Mouse (Mus musculus) neural tube, embryonic 15.5 days (tissue): ENCODE results near the gene Gpr39. TPM values are rescaled to one million over a fixed set of nuclear protein-coding genes. Genes with fewer than 3 reads are reported as not detected.

Source experiments
- ATAC-seq: fragments of 200-750 bp; cut with Nextera tagmentation; 2 replicates; pipeline ENCODE4 v1.8.0; 2017; ENCODE audit warnings: mild to moderate bottlenecking, moderate TSS enrichment, moderate library complexity; ENCODE audit not compliant: low FRiP score
- H3K27ac ChIP-seq: fragments of 300-500 bp; sonication (generic); replicated peaks from 2 replicates; pipeline ENCODE4 v1.5.1; 2015; ENCODE audit warnings: mild to moderate bottlenecking, inconsistent platforms
- H3K27me3 ChIP-seq: fragments of 300-500 bp; sonication (generic); replicated peaks from 2 replicates; pipeline ENCODE4 v1.6.1; 2015; ENCODE audit warnings: inconsistent platforms
- H3K36me3 ChIP-seq: fragments of 300-500 bp; sonication (generic); 2 replicates; pipeline ENCODE4 v1.6.1; 2015; ENCODE audit warnings: inconsistent platforms
- H3K4me1 ChIP-seq: fragments of 300-500 bp; sonication (generic); 2 replicates; pipeline ENCODE4 v1.6.1; 2015; ENCODE audit warnings: inconsistent platforms
- H3K4me2 ChIP-seq: fragments of 300-500 bp; sonication (generic); 2 replicates; pipeline ENCODE4 v1.6.1; 2015; ENCODE audit warnings: inconsistent platforms, mild to moderate bottlenecking, moderate library complexity
- H3K4me3 ChIP-seq: fragments of 300-500 bp; sonication (generic); replicated peaks from 2 replicates; pipeline ENCODE4 v1.5.1; 2015; ENCODE audit warnings: mild to moderate bottlenecking, inconsistent platforms
- H3K9ac ChIP-seq: fragments of 300-500 bp; sonication (generic); replicated peaks from 2 replicates; pipeline ENCODE4 v1.6.1; 2015; ENCODE audit warnings: mild to moderate bottlenecking, inconsistent platforms
- H3K9me3 ChIP-seq: fragments of 300-500 bp; sonication (generic); replicated peaks from 2 replicates; pipeline ENCODE4 v1.6.1; 2016; ENCODE audit warnings: inconsistent platforms
- WGBS: fragments of 180-500 bp; shearing (Covaris S2); methylation state at CpG from one replicate; pipeline ENCODE4 v1.1.7; 2015; ENCODE audit warnings: mixed read lengths; 5-methylcytosine and 5-hydroxymethylcytosine counted together
- polyA plus RNA-seq: library from polyadenylated mRNA; unstranded; fragments of >200 nt; fragmentation: Nextera tagmentation; extraction: Ambion mirVana; gene quantifications from 2 replicates; pipeline ENCODE4 v1.2.1, GENCODE M21; 2015

Gpr39 gene
- polyA plus RNA-seq, 1 experiment from 2014 or later: 0.10 TPM

DNA sequence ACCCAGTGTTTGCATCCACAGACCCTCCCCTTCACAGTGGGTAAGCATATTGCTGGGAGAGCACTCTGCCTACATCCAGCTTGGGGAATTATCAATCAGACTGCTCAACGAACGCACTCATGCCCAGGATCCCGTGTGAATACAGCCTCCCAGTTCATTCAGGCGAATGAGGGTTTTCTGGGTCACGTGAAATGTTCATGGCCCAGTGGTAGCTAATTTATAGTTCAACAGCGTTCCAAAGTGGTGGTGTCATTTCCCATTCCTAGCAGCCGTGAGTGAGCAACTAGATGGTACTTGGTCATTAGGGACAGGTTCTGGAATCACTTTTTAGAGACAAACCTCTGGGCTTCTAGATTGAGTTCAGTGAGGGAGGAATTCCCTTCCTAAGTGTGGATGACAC lies 144.3 kb downstream of the Gpr39 start:
- Histone ChIP-seq H3K4me3 (no peak overlapping the region), H3K9ac (no peak overlapping the region), H3K27me3 (no peaks in the 10 kb centered on the region), H3K27ac (no peak overlapping the region), H3K36me3 (no peaks in the 10 kb centered on the region), H3K9me3 (no peaks in the 10 kb centered on the region), H3K4me1 (no peaks in the 10 kb centered on the region), H3K4me2 (no peak overlapping the region)
- WGBS: 45% methylated on average over 7 of the region's 7 CpGs
- ATAC-seq: no peak

- Histone ChIP-seq H3K4me3 (no peak overlapping the region), H3K4me2 (no peak overlapping the region), H3K36me3 (no peaks in the 10 kb centered on the region), H3K27ac (no peak overlapping the region), H3K4me1 (no peaks in the 10 kb centered on the region), H3K9me3 (no peaks in the 10 kb centered on the region), H3K9ac (no peak overlapping the region), H3K27me3 (no peaks in the 10 kb centered on the region)
- 81% methylated on average over 4 of the region's 4 CpGs for WGBS
- no peak for ATAC-seq
These were observed 146.8 kb downstream of the Gpr39 start for GRCm38 (mm10) chr1:125823611-125824010.

- WGBS: 41% methylated on average over 1 of the region's 1 CpGs
- H3K9me3 ChIP-seq: no peaks in the 10 kb centered on the region
- no peak overlapping the region for H3K4me2 ChIP-seq
- no peak overlapping the region for H3K9ac ChIP-seq
- ATAC-seq: no peak
- H3K4me1 ChIP-seq: peaks cover 12% of the 10 kb centered on the region
- no peak overlapping the region for H3K4me3 ChIP-seq
- no peaks in the 10 kb centered on the region for H3K36me3 ChIP-seq
- H3K27me3 ChIP-seq: no peaks in the 10 kb centered on the region
- no peak overlapping the region for H3K27ac ChIP-seq
These were observed 160.7 kb downstream of the Gpr39 start for GRCm38 (mm10) chr1:125837507-125837906.

DNA sequence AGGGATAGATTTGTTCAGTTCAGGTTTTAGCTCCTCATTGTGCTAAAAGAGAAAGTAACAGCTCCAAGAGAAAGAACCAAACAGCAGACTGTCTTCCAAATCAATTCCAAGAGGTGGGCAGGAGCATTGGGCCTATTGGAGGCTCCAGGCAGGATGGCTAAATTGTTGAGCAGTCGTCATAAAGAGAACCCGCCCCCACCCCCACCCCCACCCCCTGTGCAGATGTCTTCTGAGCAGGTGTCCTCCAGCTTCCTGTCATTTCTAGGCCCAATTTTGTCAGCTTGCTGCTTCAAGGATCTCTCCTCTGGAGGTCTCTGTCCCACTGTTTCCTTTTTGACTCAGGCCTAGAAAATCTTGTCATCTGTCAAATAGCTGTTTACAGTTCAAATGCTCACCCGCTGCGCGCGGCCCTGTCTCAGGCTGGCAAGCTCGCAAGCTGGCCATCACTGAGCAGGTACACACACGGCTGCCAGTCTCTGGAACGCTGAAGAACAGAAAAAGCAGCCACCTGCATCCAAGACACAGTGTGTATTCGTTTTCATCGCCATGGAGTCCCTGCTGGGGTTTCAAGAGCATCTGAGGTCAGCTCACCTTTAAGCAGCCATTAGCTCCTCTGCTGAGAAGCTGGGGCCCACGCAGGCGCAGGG lies 163.1 kb downstream of the Gpr39 start:
- Histone ChIP-seq H3K4me2 (no peak overlapping the region), H3K4me3 (no peak overlapping the region), H3K9ac (no peak overlapping the region), H3K36me3 (no peaks in the 10 kb centered on the region), H3K4me1 (peaks cover 12% of the 10 kb centered on the region), H3K9me3 (no peaks in the 10 kb centered on the region), H3K27ac (no peak overlapping the region), H3K27me3 (no peaks in the 10 kb centered on the region)
- no peak for ATAC-seq
- WGBS: 49% methylated on average over 13 of the region's 13 CpGs

GRCm38 (mm10) chr1:125854646-125855045 lies 177.9 kb downstream of the Gpr39 start:
- H3K4me3 ChIP-seq: no peak overlapping the region
- WGBS: 5% methylated on average over 5 of the region's 5 CpGs
- no peak overlapping the region for H3K27ac ChIP-seq
- no peak overlapping the region for H3K9ac ChIP-seq
- H3K36me3 ChIP-seq: no peaks in the 10 kb centered on the region
- H3K4me1 ChIP-seq: no peaks in the 10 kb centered on the region; the same call in 1 of the 2 replicates
- ATAC-seq: no peak
- H3K4me2 ChIP-seq: no peak overlapping the region
- no peaks in the 10 kb centered on the region for H3K9me3 ChIP-seq
- no peaks in the 10 kb centered on the region for H3K27me3 ChIP-seq

DNA sequence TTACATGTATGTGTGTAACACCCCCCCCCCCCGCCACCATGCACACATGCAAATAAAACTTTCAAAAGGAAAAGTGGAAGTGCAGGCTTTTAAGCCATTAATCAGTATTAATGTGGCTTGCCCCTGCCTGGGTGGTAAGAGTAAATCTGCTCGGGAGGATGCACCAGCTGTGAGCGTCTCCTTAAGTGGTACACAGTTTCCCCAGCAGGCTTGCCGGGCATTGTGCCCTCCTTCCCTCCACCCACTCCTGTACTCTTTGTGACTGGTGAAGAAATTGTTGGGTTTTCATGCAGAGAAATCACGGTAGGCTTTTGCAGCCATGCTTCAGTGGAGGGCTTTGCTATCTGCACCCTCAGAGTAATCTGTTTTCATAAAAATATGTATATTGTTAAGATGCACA lies 181.8 kb downstream of the Gpr39 start:
- no peak for ATAC-seq
- no peaks in the 10 kb centered on the region for H3K36me3 ChIP-seq
- H3K27ac ChIP-seq: no peak overlapping the region
- no peaks in the 10 kb centered on the region for H3K9me3 ChIP-seq
- no peak overlapping the region for H3K4me2 ChIP-seq
- no peaks in the 10 kb centered on the region for H3K27me3 ChIP-seq
- no peaks in the 10 kb centered on the region; the same call in 1 of the 2 replicates for H3K4me1 ChIP-seq
- H3K9ac ChIP-seq: no peak overlapping the region
- 48% methylated on average over 5 of the region's 5 CpGs for WGBS
- H3K4me3 ChIP-seq: no peak overlapping the region

DNA sequence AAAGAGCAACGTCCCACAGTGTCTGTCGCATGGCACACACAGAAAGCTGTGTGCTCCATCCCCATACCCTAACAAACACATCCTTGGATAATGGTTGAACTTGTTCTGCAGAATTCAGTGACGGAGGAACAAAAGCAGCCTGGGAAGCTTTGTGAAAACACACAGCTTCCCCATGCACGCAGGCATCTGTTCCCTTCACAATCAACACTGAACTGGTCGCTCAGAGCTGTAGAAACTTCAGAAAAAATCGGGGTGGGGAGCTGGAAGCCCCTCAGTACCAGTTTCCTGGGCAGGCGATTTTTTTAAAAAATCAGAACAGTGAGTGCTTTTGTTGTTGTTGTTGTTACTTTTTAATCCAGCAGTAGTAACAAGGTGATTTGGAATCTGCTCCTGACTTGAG lies 193.3 kb downstream of the Gpr39 start:
- no peaks in the 10 kb centered on the region for H3K9me3 ChIP-seq
- 33% methylated on average over 7 of the region's 7 CpGs for WGBS
- ATAC-seq: no peak
- H3K27me3 ChIP-seq: no peaks in the 10 kb centered on the region; the same call in 1 of the 2 replicates
- H3K9ac ChIP-seq: no peak overlapping the region
- no peak overlapping the region for H3K4me2 ChIP-seq
- H3K4me3 ChIP-seq: no peak overlapping the region
- no peaks in the 10 kb centered on the region for H3K4me1 ChIP-seq
- no peak overlapping the region for H3K27ac ChIP-seq
- H3K36me3 ChIP-seq: no peaks in the 10 kb centered on the region

- ATAC-seq: no peak
- H3K27ac ChIP-seq: no peak overlapping the region
- WGBS: 67% methylated on average over 9 of the region's 9 CpGs
These were observed 216.4 kb downstream of the Gpr39 start for GRCm38 (mm10) chr1:125893158-125893557.

GRCm38 (mm10) chr1:125910211-125910870 lies 233.5 kb downstream of the Gpr39 start:
- no peaks in the 10 kb centered on the region for H3K27me3 ChIP-seq

More at GRCm38 (mm10) chr1:125893158-125893557, 216.4 kb downstream of the Gpr39 start:
- no peak overlapping the region for H3K4me2 ChIP-seq
- H3K27me3 ChIP-seq: no peaks in the 10 kb centered on the region
- H3K36me3 ChIP-seq: no peaks in the 10 kb centered on the region
- H3K9me3 ChIP-seq: no peaks in the 10 kb centered on the region
- H3K4me1 ChIP-seq: no peaks in the 10 kb centered on the region
- H3K9ac ChIP-seq: no peak overlapping the region
- no peak overlapping the region for H3K4me3 ChIP-seq

DNA sequence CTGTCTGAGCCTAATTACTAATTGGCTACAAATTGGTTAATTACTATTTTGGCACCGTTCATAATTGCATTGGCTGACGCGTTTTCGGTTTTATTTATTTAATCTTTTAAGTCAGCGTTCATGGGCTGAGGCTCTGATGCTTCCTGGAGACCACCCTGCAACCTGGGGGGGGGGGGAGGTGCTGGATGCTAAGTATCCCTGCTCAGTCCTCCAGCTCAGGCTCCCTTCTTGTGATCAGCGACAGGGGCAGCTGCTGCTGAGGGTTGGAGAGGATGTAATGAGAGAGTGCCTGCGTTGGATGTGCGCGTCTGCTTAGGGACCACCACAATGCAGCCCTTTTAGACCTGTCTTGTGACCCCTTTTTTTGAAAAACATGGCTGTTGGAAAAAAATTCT lies 234.1 kb downstream of the Gpr39 start:
- peak overlapping the region; percentile 46 for H3K4me3 ChIP-seq
- no peaks in the 10 kb centered on the region for H3K9me3 ChIP-seq
- peaks cover 35% of the 10 kb centered on the region for H3K4me1 ChIP-seq
- H3K27ac ChIP-seq: no peak overlapping the region
- peak; percentile 54; the same call in 1 of the 2 replicates for ATAC-seq
- H3K27me3 ChIP-seq: no peaks in the 10 kb centered on the region
- H3K9ac ChIP-seq: peak overlapping the region; percentile 55; the same call in 1 of the 2 replicates
- H3K4me2 ChIP-seq: peak overlapping the region; percentile 78
- no peaks in the 10 kb centered on the region for H3K36me3 ChIP-seq
- under 1% methylated on average over 9 of the region's 9 CpGs for WGBS

More at GRCm38 (mm10) chr1:125910211-125910870, 233.5 kb downstream of the Gpr39 start:
- Histone ChIP-seq H3K4me3 (peak overlapping the region; percentile 46), H3K4me2 (peak overlapping the region; percentile 78), H3K4me1 (peaks cover 35% of the 10 kb centered on the region), H3K9me3 (no peaks in the 10 kb centered on the region), H3K27ac (no peak overlapping the region), H3K9ac (peak overlapping the region; percentile 55; the same call in 1 of the 2 replicates), H3K36me3 (no peaks in the 10 kb centered on the region)
- 9% methylated on average over 14 of the region's 14 CpGs for WGBS
- peak; percentile 50; the same call in 1 of the 2 replicates for ATAC-seq

DNA sequence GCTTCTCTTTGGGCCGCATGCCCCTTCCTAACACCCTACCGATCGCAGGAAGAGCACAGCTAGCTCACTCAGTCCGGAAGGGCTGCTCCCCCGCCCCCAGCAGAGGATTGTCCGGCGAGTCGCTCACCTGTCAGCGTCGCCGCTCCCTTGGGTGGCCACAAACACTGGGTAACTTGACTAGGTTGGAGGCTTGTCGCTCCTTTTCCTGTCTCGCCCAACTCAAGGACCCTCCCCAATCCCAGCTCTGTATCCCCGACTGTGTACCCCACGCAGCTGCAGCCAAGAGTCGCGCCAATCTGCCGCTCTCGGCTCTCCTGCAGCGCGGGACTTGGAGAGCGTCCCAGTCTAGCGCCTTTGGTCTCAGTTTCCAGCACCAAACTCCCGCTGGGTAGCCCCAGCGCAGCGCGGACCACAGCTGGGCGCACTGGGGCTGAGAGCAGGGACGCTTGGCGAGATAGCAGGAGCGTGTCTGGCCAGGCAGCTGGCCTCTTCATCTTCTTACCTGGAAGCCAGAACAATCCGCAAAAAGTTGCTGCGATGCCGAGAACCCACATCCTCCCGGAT lies 234.6 kb downstream of the Gpr39 start:
- peak; percentile 64 for ATAC-seq
- H3K4me1 ChIP-seq: peaks cover 35% of the 10 kb centered on the region
- H3K4me3 ChIP-seq: peak overlapping the region; percentile 46
- 0% methylated on average over 35 of the region's 35 CpGs for WGBS
- peak overlapping the region; percentile 13; the same call in 1 of the 2 replicates for H3K27ac ChIP-seq
- H3K36me3 ChIP-seq: no peaks in the 10 kb centered on the region
- no peaks in the 10 kb centered on the region for H3K9me3 ChIP-seq
- H3K4me2 ChIP-seq: peak overlapping the region; percentile 78
- H3K27me3 ChIP-seq: no peaks in the 10 kb centered on the region
- peak overlapping the region; percentile 55 for H3K9ac ChIP-seq
